Mouse (Mus musculus): ENCODE measurements around the gene Plekhm1. TPM values are rescaled to one million over a fixed set of nuclear protein-coding genes. Genes with fewer than 3 reads are reported as not detected.

Plekhm1 gene
- polyA plus RNA-seq, 1 experiment: 28.0 TPM

DNA sequence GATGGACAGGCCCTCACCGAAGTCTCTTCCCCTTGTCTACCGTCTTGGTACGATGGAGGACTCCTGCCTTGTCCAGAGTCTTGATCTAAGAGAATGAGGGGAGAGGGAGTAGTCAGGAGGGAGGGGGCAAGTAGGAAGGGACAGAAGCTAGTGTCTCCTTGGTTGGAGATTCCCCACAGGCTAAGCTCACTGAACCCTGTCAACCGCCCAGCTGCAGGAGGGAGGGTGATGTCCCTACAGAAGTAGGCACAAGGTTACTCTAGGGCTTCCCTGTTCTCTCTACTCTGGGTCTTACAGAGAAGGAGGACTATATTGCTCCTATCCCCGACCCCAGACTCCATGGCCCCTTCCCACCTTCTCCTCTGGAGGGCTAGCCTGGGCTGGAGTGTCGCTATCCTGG is 73.8 kb downstream of the Plekhm1 start:
- 95% methylated on average over 6 of the region's 6 CpGs for WGBS
- TF ChIP-seq CTCF (IDR thresholded peaks at IDR 0.05; ENCODE audit: insufficient read depth, low read length) (no peak), POLR2A (IDR thresholded peaks at IDR 0.05; ENCODE audit: borderline replicate concordance, extremely low read depth, low read depth, low read length) (no peak)
- no peak for DNase-seq
- Histone ChIP-seq H3K4me3 (replicated peaks; ENCODE audit: extremely low read depth, low read depth, low read length) (no peak overlapping the region), H3K4me1 (ENCODE audit: control insufficient read depth, insufficient read depth, low read length) (no peaks in the 10 kb centered on the region)

DNA sequence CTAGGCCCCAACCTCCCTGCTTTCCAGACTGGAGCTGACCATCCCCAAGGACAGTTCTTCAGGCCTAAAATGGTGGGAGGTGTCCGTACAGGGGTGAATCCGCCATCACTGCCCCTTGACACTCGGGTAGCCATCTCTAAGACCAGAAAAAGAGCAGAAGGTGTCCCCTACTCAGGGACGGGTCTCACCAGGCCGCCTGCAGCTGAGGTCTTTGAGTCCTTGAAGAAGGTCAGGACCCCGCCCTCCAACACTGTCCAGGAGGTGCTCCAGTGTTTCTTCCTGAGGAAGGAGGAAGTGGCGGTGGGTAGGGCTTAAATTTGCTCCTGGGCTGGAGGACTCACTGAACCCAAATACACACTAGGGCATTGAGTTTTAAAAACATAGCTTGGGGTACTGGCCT is 74.4 kb downstream of the Plekhm1 start:
- no peak for TF ChIP-seq CTCF (IDR thresholded peaks at IDR 0.05; ENCODE audit: insufficient read depth, low read length)
- no peak for TF ChIP-seq POLR2A (IDR thresholded peaks at IDR 0.05; ENCODE audit: borderline replicate concordance, extremely low read depth, low read depth, low read length)
- Histone ChIP-seq H3K4me3 (replicated peaks; ENCODE audit: extremely low read depth, low read depth, low read length) (no peak overlapping the region), H3K4me1 (ENCODE audit: control insufficient read depth, insufficient read depth, low read length) (no peaks in the 10 kb centered on the region)
- no peak for DNase-seq
- 80% methylated on average over 7 of the region's 7 CpGs for WGBS

DNA sequence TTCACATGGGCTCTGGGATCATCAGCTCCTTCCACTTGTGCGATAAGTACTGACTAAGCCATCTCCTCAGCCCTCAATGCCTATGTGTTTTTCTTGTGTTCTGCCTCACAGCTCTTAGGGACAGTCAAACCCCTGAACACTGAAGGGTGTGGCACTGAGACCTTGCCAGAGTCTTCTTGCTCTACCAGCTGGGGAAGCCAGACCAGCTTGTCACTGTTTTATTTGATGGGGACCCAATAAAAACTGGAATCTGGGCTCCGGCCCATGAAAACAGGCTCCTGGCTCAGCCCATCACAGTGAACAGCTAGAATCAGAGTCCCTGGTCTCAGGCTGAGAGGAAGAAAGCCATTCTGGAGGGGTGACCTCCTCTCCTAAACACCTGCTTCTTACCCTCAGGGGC is 75.3 kb downstream of the Plekhm1 start:
- WGBS: 81% methylated on average over 2 of the region's 2 CpGs
- TF ChIP-seq POLR2A (IDR thresholded peaks at IDR 0.05; ENCODE audit: borderline replicate concordance, extremely low read depth, low read depth, low read length): no peak
- TF ChIP-seq CTCF (IDR thresholded peaks at IDR 0.05; ENCODE audit: insufficient read depth, low read length): no peak
- H3K4me3 ChIP-seq (replicated peaks; ENCODE audit: extremely low read depth, low read depth, low read length): no peak overlapping the region
- no peaks in the 10 kb centered on the region for H3K4me1 ChIP-seq (ENCODE audit: control insufficient read depth, insufficient read depth, low read length)
- DNase-seq: no peak

DNA sequence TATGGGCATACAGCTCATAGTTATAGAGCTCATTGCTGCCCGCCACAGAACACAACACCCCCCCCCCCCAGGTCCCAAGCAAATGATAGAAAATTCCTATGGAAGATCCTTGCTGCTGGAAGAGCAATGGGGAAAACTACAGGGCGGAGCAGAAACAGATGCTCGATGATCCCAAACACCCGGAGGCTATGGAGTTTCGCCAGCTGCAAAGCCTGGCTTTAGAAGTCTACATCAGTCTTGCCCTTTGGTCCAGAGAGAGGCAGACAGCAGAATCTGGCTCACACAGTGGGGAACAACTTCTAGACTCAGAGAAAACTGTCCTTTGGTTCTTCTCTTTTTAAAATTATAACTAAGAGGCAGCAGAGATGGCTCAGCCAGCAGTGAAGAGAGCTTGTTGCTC is 76.9 kb downstream of the Plekhm1 start:
- no peak for TF ChIP-seq POLR2A (IDR thresholded peaks at IDR 0.05; ENCODE audit: borderline replicate concordance, extremely low read depth, low read depth, low read length)
- TF ChIP-seq CTCF (IDR thresholded peaks at IDR 0.05; ENCODE audit: insufficient read depth, low read length): no peak
- Histone ChIP-seq H3K4me1 (ENCODE audit: control insufficient read depth, insufficient read depth, low read length) (no peaks in the 10 kb centered on the region), H3K4me3 (replicated peaks; ENCODE audit: extremely low read depth, low read depth, low read length) (no peak overlapping the region)
- DNase-seq: no peak
- 69% methylated on average over 5 of the region's 5 CpGs for WGBS

DNA sequence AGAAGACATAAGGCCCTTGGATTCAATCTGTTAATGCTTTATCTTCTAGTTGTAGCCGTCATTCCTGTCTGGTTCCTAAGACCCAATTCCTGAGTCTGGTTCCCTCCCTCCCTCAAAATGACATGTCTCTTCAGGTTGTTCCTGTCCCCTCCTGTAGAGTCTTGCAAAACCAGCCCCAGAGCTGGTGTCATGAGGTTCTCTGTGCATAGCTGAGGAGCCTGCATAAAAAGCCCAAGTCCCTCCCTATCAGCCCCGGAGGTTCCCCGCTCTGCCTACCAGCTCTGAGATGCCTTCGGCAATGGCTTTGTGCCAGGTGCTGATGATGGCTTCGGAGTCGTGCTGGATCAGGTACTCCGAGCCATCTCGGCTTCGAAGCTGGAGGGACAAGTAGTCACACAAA is 77.6 kb downstream of the Plekhm1 start:
- H3K4me3 ChIP-seq (replicated peaks; ENCODE audit: extremely low read depth, low read depth, low read length): no peak overlapping the region
- TF ChIP-seq CTCF (IDR thresholded peaks at IDR 0.05; ENCODE audit: insufficient read depth, low read length) (no peak), POLR2A (IDR thresholded peaks at IDR 0.05; ENCODE audit: borderline replicate concordance, extremely low read depth, low read depth, low read length) (no peak)
- 86% methylated on average over 9 of the region's 9 CpGs for WGBS
- H3K4me1 ChIP-seq (ENCODE audit: control insufficient read depth, insufficient read depth, low read length): no peaks in the 10 kb centered on the region
- no peak for DNase-seq

DNA sequence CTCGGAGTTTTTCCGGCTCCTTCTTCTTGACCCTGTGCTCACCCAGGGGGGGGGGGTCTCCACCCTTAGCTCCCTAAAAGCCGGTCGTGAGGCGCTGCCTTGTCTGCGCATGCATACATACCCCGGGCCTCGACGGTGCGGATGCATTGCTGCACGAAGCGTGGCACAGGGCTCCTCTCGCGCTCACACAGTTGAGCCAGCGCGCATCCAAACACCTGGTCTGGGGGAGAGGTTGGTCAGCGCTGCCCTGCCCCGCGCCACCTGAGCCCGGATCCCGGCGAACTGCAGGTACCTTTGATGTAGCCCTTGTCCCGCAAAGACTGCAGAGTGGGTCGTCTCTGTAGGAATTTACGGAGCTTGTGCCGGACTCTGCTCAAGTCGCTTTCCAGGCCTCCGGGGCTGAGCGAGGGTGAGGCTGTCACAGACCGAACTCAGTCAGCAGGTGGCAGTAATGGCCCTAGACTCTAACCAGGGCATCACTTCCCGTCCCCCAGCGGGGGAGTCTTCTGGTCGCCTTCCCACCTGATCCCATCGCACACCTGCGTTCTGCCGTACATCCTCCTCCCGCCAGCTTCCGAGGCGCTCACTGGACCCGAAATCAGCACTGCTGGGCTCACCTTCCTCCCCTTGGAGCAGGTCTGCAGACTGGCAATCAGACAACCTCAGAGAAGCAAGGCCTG is 78.6 kb downstream of the Plekhm1 start:
- no peak for TF ChIP-seq POLR2A (IDR thresholded peaks at IDR 0.05; ENCODE audit: borderline replicate concordance, extremely low read depth, low read depth, low read length)
- TF ChIP-seq CTCF (IDR thresholded peaks at IDR 0.05; ENCODE audit: insufficient read depth, low read length): peak; percentile 47; the same call in 1 of the 2 replicates
- Histone ChIP-seq H3K4me3 (replicated peaks; ENCODE audit: extremely low read depth, low read depth, low read length) (no peak overlapping the region), H3K4me1 (ENCODE audit: control insufficient read depth, insufficient read depth, low read length) (no peaks in the 10 kb centered on the region)
- no peak for DNase-seq
- 52% methylated on average over 40 of the region's 40 CpGs for WGBS

DNA sequence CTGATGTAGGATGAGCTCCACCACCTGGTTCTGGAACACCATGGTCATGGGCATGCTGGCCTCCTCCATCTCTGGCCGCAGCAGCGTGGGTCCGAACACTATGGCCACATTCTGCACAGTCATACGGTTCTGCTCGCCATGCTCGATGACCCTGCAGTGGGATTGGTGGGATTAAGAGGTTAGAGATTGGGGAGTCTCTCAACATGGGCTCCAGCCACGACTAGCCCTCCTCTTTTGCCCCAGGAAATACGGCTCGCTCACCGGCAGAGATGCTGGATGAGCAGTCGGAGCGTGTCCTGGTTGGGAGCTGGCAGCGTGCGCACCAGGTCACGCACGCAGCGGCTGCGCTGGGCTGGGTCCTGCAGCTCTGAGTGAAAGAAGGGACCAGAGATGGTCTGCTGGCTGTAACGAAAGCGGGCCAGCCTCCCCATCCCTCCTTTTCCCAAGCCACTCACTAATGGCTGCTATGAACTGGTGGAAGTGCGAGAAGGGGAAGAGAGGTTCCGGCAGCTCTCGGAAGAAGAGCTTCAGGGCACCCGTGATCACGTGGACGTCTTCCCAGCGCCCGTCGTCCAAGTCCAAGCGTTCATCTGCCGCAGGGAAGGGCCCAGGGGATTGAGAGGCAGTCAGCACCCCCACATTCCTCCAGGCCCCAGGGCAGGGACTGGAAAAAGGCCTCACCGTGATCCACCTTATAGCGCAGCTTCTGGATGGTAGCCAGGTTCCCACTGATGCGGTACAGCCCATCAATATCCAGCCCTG is 79.4 kb downstream of the Plekhm1 start:
- Histone ChIP-seq H3K4me1 (ENCODE audit: control insufficient read depth, insufficient read depth, low read length) (no peaks in the 10 kb centered on the region), H3K4me3 (replicated peaks; ENCODE audit: extremely low read depth, low read depth, low read length) (no peak overlapping the region)
- no peak for DNase-seq
- 72% methylated on average over 34 of the region's 34 CpGs for WGBS
- TF ChIP-seq POLR2A (IDR thresholded peaks at IDR 0.05; ENCODE audit: borderline replicate concordance, extremely low read depth, low read depth, low read length) (no peak), CTCF (IDR thresholded peaks at IDR 0.05; ENCODE audit: insufficient read depth, low read length) (no peak)

DNA sequence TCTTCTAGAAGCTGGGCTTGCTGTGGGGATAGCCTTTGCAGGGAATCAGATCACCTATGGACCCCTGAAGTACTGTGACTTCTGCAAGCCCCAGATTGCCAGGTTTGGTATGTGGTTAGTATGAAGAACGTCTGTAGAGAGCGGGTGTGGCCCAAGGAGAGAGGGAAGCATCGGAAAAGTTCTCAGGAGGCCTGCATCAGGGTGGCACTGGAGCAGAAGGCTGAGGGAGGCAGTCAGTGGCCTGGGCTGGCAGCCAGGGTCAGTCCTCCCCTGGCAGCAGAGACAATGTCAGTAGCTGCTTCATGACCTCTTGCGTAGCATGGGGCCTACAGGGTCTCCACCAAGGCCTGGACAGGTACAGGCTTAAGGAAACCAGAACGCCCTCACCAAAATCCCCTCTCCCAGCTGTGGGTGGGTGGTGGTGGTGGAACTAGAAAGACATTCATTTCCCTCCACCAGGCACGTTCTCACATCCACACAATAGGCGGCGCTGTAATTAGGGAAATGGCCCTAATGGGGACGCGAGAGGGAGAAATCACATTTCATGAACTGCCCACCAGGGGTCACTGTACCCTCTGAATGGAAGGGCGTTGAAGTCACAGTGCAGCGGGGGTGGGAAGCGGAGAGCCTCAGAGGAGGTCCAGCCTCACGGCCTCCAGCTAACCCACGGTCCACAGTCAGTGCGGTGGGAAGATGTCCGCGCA is 80.1 kb downstream of the Plekhm1 start:
- DNase-seq: peak; percentile 73
- no peak overlapping the region for H3K4me3 ChIP-seq (replicated peaks; ENCODE audit: extremely low read depth, low read depth, low read length)
- WGBS: 38% methylated on average over 18 of the region's 18 CpGs

DNA sequence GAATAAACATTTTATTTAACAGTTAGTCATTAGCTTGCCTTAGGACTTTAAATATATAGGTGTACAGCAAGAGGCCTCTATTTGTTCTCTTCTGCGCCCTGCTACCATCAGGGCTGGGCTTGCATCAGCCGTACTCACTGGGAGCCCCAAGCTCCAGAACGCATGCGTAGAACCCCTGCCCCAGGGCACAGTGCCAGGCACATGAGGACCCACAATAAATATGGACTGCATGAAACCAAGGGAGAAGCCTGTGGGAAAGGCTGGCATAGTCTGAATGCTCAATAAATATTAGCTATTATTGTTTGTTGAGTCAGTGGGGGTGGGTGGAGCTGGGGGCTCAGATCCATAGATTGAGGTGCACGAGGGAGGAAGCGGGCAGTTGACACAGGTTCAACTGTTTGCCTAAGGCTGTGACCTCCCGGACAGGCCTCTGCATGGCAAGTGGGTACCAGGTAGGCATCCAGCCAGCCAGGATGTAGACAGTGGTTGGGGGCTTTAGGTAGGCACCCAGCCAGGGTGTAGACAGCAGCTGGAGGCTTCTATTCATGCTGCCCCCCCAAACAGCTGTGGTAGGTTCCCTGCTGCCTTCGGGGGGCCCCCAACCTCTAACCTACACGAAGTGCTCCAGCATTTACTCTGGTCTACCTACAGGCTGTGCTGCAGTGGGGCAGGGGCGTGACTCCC is 80.8 kb downstream of the Plekhm1 start:
- no peaks in the 10 kb centered on the region for H3K4me1 ChIP-seq (ENCODE audit: control insufficient read depth, insufficient read depth, low read length)
- TF ChIP-seq POLR2A (IDR thresholded peaks at IDR 0.05; ENCODE audit: borderline replicate concordance, extremely low read depth, low read depth, low read length) (no peak), CTCF (IDR thresholded peaks at IDR 0.05; ENCODE audit: insufficient read depth, low read length) (no peak)
- DNase-seq: no peak
- H3K4me3 ChIP-seq (replicated peaks; ENCODE audit: extremely low read depth, low read depth, low read length): no peak overlapping the region
- WGBS: 92% methylated on average over 10 of the region's 10 CpGs

More for the DNA sequence above, 80.1 kb downstream of the Plekhm1 start:
- no peaks in the 10 kb centered on the region for H3K4me1 ChIP-seq (ENCODE audit: control insufficient read depth, insufficient read depth, low read length)
- TF ChIP-seq POLR2A (IDR thresholded peaks at IDR 0.05; ENCODE audit: borderline replicate concordance, extremely low read depth, low read depth, low read length) (no peak), CTCF (IDR thresholded peaks at IDR 0.05; ENCODE audit: insufficient read depth, low read length) (peak; percentile 82)

Data from lung, adult 2 months (tissue).